Mouse (Mus musculus): Measurements from ENCODE around the gene Ttc41. TPM values are rescaled to one million over a fixed set of nuclear protein-coding genes. Genes with fewer than 3 reads are reported as not detected.

Gene Ttc41
- polyA plus RNA-seq, 1 experiment = 1.0 TPM

GRCm38 (mm10) chr10:86742918-86743317, 37.3 kb downstream of the Ttc41 start:
- Histone ChIP-seq H3K4me1 (replicated peaks; ENCODE audit: control insufficient read depth, insufficient read depth, low read length) (no peaks in the 10 kb centered on the region), H3K27me3 (ENCODE audit: control insufficient read depth, insufficient read depth, low read length) (no peaks in the 10 kb centered on the region), H3K4me3 (ENCODE audit: control insufficient read depth, insufficient read depth, low read length) (no peak overlapping the region), H3K27ac (ENCODE audit: control insufficient read depth, insufficient read depth, low read length) (no peak overlapping the region), H3K36me3 (ENCODE audit: control insufficient read depth, insufficient read depth, low read length) (no peaks in the 10 kb centered on the region)
- DNase-seq = no peak
- 98% methylated on average over 2 of the region's 2 CpGs for WGBS
- TF ChIP-seq POLR2A (IDR thresholded peaks at IDR 0.05; ENCODE audit: control insufficient read depth, extremely low read depth, insufficient read depth, low read length, poor library complexity) (no peak), CTCF (IDR thresholded peaks at IDR 0.05; ENCODE audit: borderline replicate concordance, control insufficient read depth, extremely low read depth, insufficient read depth, low read length, poor library complexity) (no peak)

- Histone ChIP-seq H3K4me3 (ENCODE audit: control insufficient read depth, insufficient read depth, low read length) (no peak overlapping the region), H3K27me3 (ENCODE audit: control insufficient read depth, insufficient read depth, low read length) (no peaks in the 10 kb centered on the region), H3K4me1 (replicated peaks; ENCODE audit: control insufficient read depth, insufficient read depth, low read length) (no peaks in the 10 kb centered on the region), H3K27ac (ENCODE audit: control insufficient read depth, insufficient read depth, low read length) (no peak overlapping the region), H3K36me3 (ENCODE audit: control insufficient read depth, insufficient read depth, low read length) (no peaks in the 10 kb centered on the region)
- TF ChIP-seq CTCF (IDR thresholded peaks at IDR 0.05; ENCODE audit: borderline replicate concordance, control insufficient read depth, extremely low read depth, insufficient read depth, low read length, poor library complexity) (no peak), POLR2A (IDR thresholded peaks at IDR 0.05; ENCODE audit: control insufficient read depth, extremely low read depth, insufficient read depth, low read length, poor library complexity) (no peak)
- WGBS = 94% methylated on average over 7 of the region's 7 CpGs
- DNase-seq = no peak
These were observed 38.7 kb downstream of the Ttc41 start for GRCm38 (mm10) chr10:86744306-86744705.

GRCm38 (mm10) chr10:86755816-86756502, 50.3 kb downstream of the Ttc41 start:
- DNase-seq = no peak
- WGBS = 93% methylated on average over 6 of the region's 6 CpGs

GRCm38 (mm10) chr10:86757724-86758123, 52.1 kb downstream of the Ttc41 start:
- Histone ChIP-seq H3K36me3 (ENCODE audit: control insufficient read depth, insufficient read depth, low read length) (no peaks in the 10 kb centered on the region), H3K4me1 (replicated peaks; ENCODE audit: control insufficient read depth, insufficient read depth, low read length) (no peaks in the 10 kb centered on the region), H3K4me3 (ENCODE audit: control insufficient read depth, insufficient read depth, low read length) (no peak overlapping the region), H3K27me3 (ENCODE audit: control insufficient read depth, insufficient read depth, low read length) (no peaks in the 10 kb centered on the region), H3K27ac (ENCODE audit: control insufficient read depth, insufficient read depth, low read length) (no peak overlapping the region)
- 98% methylated on average over 1 of the region's 1 CpGs for WGBS
- no peak for TF ChIP-seq CTCF (IDR thresholded peaks at IDR 0.05; ENCODE audit: borderline replicate concordance, control insufficient read depth, extremely low read depth, insufficient read depth, low read length, poor library complexity)
- no peak for TF ChIP-seq POLR2A (IDR thresholded peaks at IDR 0.05; ENCODE audit: control insufficient read depth, extremely low read depth, insufficient read depth, low read length, poor library complexity)
- DNase-seq = no peak

More at GRCm38 (mm10) chr10:86755816-86756502, 50.3 kb downstream of the Ttc41 start:
- Histone ChIP-seq H3K27ac (ENCODE audit: control insufficient read depth, insufficient read depth, low read length) (no peak overlapping the region), H3K27me3 (ENCODE audit: control insufficient read depth, insufficient read depth, low read length) (no peaks in the 10 kb centered on the region), H3K36me3 (ENCODE audit: control insufficient read depth, insufficient read depth, low read length) (no peaks in the 10 kb centered on the region), H3K4me1 (replicated peaks; ENCODE audit: control insufficient read depth, insufficient read depth, low read length) (no peaks in the 10 kb centered on the region), H3K4me3 (ENCODE audit: control insufficient read depth, insufficient read depth, low read length) (no peak overlapping the region)
- TF ChIP-seq CTCF (IDR thresholded peaks at IDR 0.05; ENCODE audit: borderline replicate concordance, control insufficient read depth, extremely low read depth, insufficient read depth, low read length, poor library complexity) (no peak), POLR2A (IDR thresholded peaks at IDR 0.05; ENCODE audit: control insufficient read depth, extremely low read depth, insufficient read depth, low read length, poor library complexity) (no peak)

GRCm38 (mm10) chr10:86758211-86758610, 52.6 kb downstream of the Ttc41 start:
- WGBS = 92% methylated on average over 6 of the region's 6 CpGs

GRCm38 (mm10) chr10:86761236-86761635, 55.6 kb downstream of the Ttc41 start:
- H3K36me3 ChIP-seq (ENCODE audit: control insufficient read depth, insufficient read depth, low read length) = no peaks in the 10 kb centered on the region
- no peak for DNase-seq
- H3K27ac ChIP-seq (ENCODE audit: control insufficient read depth, insufficient read depth, low read length) = no peak overlapping the region
- TF ChIP-seq CTCF (IDR thresholded peaks at IDR 0.05; ENCODE audit: borderline replicate concordance, control insufficient read depth, extremely low read depth, insufficient read depth, low read length, poor library complexity) (no peak), POLR2A (IDR thresholded peaks at IDR 0.05; ENCODE audit: control insufficient read depth, extremely low read depth, insufficient read depth, low read length, poor library complexity) (no peak)
- H3K4me1 ChIP-seq (replicated peaks; ENCODE audit: control insufficient read depth, insufficient read depth, low read length) = no peaks in the 10 kb centered on the region
- H3K4me3 ChIP-seq (ENCODE audit: control insufficient read depth, insufficient read depth, low read length) = no peak overlapping the region
- 95% methylated on average over 1 of the region's 1 CpGs for WGBS
- H3K27me3 ChIP-seq (ENCODE audit: control insufficient read depth, insufficient read depth, low read length) = no peaks in the 10 kb centered on the region

More at GRCm38 (mm10) chr10:86758211-86758610, 52.6 kb downstream of the Ttc41 start:
- Histone ChIP-seq H3K36me3 (ENCODE audit: control insufficient read depth, insufficient read depth, low read length) (no peaks in the 10 kb centered on the region), H3K27ac (ENCODE audit: control insufficient read depth, insufficient read depth, low read length) (no peak overlapping the region), H3K4me3 (ENCODE audit: control insufficient read depth, insufficient read depth, low read length) (no peak overlapping the region), H3K27me3 (ENCODE audit: control insufficient read depth, insufficient read depth, low read length) (no peaks in the 10 kb centered on the region), H3K4me1 (replicated peaks; ENCODE audit: control insufficient read depth, insufficient read depth, low read length) (no peaks in the 10 kb centered on the region)
- DNase-seq = no peak
- TF ChIP-seq CTCF (IDR thresholded peaks at IDR 0.05; ENCODE audit: borderline replicate concordance, control insufficient read depth, extremely low read depth, insufficient read depth, low read length, poor library complexity) (no peak), POLR2A (IDR thresholded peaks at IDR 0.05; ENCODE audit: control insufficient read depth, extremely low read depth, insufficient read depth, low read length, poor library complexity) (no peak)

Data from thymus, adult 2 months (tissue).